Mouse (Mus musculus) thymus, adult 18-20 months (tissue): Measurements from ENCODE around the gene Gm49387.
A peak's percentile ranks its signal among the peaks of the same experiment; 100 is the strongest.

ENCODE experiments used
- DNase-seq, 2 experiments: peaks; one replicate each; pipeline ENCODE4 v3.0.0; 2022; ENCODE audit warnings: mixed read lengths in 2 of 2

The Gm49387 gene

DNA sequence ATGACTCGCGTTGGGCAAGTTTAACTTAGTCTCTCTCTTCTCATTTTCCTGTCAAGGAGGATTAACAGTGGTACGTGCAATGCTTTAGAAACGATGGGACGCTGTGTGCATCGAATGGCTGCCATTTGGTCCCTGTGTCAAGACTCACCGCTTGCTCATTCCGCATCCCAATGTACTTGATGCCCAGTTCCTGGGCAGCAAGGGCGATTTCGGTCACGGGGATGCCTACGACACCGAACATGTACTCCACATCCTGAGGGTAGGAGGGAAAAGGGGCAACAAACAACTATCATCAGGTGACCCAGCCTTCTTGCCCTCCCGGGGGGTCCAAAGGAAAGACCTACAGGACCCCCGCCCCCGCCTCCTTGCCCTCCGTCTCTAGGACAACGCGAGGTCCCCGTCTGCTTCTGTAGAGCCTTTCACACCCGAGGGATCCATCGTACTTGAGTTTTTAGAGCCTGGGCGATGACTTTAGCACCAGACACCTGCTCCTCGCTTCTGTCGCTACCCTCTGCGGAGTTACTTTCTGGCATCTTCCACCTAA lies at the start of gene Gm49387:
TSS of gene Gm49387 (minus strand) at position 533 of the 544 bp plus-strand sequence.
- DNase-seq, result peak in 1 of 2 experiments; percentile 26

DNA sequence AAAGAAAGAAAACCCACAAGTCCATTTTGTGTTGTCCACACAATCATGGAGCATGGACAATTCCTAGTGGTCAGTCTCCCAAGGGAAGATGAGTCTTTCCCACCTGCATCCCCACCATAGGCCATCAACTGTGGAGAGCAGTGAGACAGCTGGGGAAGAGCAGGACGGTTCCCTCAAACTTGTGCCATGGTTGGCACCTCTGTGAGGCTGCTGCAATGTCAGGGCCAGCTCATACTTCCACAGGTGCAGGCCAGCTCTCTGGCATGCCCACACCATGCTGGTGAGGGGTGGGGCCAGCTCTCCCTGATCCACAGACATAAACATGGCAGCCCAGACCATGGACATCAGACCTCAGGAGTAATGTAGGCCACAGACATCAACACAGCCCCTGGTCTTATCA lies 45.6 kb upstream of the Gm49387 start:
- DNase-seq, result no peak

- DNase-seq, result no peak
Measured at GRCm38 (mm10) chr14:31685680-31686079, 45.0 kb upstream of the Gm49387 start.

- no peak for DNase-seq
Measured at GRCm38 (mm10) chr14:31684343-31685040, 43.8 kb upstream of the Gm49387 start.

DNA sequence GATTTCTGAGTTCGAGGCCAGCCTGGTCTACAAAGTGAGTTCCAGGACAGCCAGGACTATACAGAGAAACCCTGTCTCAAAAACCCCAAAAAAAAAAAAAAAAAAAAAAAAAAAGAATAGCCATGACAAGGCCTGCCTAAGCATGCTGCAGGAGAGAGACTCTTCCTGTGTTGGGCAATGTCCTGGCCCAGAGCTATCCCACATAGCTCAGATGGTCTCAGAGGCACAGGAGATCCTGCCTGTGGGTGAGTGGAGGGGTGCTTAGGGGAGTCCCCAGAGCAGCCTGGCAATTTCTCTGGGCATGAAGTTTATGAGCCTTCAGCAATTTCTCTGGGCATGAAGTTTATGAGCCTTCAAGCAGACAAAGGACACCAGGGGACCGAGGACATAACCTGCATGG lies 42.9 kb upstream of the Gm49387 start:
- DNase-seq, result no peak

DNA sequence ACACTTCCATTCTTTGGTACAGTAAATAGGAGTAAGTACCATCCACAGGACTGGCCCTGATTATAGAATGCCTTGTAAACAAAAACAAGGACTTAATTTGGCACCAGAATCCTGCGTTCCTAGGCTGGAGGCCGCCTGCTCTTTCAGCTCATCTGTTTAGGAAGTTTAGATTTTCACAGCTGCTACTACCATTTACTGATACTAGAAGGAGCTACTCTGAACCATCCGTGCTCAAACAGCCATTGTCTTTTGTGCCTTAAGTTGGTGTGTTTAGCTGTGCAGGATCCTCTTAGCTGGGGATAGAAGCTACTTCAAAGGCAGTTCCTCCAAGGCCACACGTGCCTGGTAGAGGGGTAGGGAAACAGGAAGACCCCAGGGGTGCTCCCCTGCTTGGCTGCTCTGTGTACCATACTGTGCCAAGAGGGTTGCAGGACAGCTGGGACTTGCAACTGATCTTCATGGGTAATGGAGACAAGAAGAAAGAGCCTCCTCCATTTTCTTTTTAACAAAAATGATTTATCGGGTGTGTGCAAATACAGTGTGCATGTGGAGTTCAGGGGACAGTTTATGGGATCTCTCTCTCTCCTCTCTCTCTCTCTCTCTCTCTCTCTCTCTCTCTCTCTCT lies 41.4 kb upstream of the Gm49387 start:
- no peak for DNase-seq

DNA sequence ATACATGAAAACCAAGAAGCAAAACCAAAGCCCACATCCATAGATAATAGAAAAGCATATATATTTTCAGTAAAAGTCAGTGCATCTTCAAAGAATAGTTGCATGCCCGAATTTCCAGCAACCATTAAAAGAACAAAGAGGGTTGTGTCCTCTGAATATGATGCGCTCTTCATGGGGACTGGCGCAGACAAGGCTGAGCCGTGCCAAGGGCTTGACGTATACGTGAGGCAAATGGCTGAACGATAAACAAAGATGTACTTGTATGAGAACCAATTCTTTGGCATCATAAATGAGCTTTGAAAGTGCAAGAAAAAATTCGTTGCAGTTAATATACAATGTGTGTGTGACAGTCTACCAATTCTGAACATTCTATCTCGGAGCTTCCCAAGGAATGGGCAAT lies 40.6 kb upstream of the Gm49387 start:
- no peak for DNase-seq

DNA sequence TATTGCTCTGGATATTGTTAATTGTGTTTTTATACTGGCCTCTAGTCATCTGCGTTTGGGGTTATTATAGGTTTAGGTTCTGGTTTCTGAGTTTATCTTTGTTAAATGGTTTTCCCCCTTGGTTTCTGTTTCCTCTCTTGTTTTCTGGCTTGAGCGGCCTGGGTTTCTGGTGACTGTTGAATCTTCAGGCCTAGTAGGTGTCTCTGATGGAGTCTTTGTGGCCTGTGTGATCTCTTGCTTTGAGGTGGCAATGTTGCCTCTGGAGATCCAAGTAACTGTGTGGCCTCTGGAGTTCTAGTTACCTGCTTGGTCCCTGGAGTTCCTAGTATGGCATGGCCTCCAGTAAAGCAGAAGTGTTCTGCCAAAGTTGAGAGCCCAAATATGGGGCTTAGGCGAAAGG lies 40.0 kb upstream of the Gm49387 start:
- DNase-seq, result no peak

GRCm38 (mm10) chr14:31671635-31672320 lies 31.1 kb upstream of the Gm49387 start:
- DNase-seq, result no peak

DNA sequence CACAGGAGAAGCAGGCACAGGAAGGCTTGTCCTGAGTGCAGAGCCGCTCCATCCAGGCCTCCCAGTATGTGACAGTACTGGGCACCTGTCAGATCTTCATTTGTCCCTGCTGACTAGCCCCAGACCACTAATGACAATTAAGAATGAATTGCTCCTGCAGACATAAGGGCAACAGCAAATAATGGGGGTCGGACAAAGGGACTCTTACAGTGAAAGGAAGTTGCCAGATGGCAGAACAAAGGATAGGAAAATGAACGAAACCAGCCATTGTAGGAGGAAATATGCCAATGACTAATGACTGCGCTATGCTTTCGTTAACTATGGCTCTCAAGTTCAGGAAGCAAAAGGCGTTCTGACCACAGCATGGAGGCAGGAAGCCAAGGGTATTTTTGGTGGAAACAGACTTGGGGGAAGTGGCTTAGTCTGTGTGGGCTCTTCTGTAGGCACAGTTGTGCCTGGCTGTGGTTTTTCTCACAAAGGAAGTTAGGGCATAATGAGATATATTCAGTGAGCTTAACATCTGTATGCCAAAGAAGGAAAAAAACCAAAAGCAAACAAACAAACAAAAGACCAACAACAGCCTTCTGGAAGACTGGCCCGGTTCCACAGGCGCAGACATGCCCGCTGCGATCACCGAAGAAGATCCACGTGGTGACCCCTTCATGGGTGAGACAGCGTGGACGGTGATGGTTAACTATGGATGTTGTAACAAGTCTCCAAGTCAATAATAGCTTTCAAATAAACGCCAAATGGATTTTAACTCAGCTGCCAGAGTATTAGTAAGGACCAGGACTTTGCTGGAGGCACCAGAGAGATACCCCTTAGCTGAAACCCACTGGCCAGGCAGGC lies 29.2 kb upstream of the Gm49387 start:
- peak in 1 of 2 experiments; percentile 67 for DNase-seq

GRCm38 (mm10) chr14:31669161-31669611 lies 28.5 kb upstream of the Gm49387 start:
- no peak for DNase-seq

GRCm38 (mm10) chr14:31668326-31668725 lies 27.6 kb upstream of the Gm49387 start:
- no peak for DNase-seq

DNA sequence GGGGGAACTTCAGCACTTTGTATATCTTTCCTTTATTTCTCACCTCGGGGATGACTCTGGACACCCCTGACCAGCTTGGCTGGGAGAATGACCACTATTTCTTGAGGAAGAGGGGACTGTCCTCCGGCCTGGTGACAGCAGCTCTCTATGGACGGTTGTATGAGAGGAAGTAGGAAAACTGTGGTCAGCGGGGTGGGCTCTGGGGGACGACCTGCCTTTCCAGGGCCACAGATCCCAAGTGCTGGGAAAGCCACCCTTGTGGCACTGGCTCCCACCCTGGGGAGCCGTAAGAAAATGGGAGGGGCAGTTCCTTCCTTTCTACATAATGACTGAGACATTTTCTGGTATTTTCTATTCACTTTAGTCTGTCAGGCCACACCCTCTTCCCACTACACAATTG lies 27.1 kb upstream of the Gm49387 start:
- DNase-seq, result no peak

DNA sequence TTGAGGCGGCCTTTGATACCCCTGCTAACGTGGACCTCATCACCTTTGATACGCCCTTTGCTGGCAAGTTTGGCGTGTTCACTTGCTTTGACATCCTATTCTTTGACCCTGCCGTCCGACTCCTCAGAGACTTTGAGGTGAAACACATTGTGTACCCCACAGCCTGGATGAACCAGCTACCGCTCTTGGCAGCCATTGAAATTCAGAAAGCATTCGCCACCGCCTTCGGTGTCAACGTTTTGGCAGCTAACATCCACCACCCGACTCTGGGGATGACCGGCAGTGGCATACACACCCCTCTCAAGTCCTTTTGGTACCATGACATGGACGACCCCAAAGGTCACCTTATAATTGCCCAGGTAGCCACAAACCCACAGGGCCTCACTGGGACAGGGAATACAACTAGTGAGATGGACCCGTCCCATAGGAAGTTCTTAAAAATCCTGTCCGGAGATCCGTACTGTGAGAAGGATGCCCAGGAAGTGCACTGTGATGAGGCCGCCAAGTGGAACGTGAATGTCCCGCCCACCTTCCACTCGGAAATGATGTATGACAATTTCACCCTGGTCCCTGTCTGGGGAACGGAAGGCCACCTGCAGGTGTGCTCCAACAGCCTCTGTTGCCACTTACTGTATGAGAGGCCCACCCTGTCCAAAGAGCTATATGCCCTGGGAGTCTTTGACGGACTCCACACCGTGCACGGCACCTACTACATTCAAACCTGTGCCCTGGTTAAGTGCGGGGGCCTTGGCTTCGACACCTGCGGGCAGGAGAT lies 26.4 kb upstream of the Gm49387 start:
- no peak for DNase-seq

DNA sequence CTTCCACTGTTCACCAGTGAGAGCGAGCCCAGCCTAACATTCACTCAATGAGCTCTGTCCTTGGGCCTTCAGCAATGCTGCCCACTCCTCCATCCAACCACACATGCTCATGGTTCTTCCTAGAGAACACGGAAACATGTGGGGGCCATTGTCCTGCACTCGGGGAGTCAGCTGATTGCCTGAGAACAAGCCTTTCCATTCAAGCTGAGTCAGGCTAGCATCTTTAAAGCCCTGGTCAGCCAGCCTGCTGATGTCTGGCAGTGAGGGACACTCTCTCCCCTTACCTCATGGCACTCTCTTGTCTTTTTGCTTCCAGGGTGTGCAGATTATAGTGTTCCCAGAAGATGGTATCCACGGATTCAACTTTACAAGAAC lies 24.9 kb upstream of the Gm49387 start:
- no peak for DNase-seq

- DNase-seq, result no peak
Measured at GRCm38 (mm10) chr14:31664903-31665565, 24.4 kb upstream of the Gm49387 start.

GRCm38 (mm10) chr14:31664100-31664902 lies 23.6 kb upstream of the Gm49387 start:
- DNase-seq, result no peak

GRCm38 (mm10) chr14:31663376-31664099 lies 22.9 kb upstream of the Gm49387 start:
- no peak for DNase-seq

DNA sequence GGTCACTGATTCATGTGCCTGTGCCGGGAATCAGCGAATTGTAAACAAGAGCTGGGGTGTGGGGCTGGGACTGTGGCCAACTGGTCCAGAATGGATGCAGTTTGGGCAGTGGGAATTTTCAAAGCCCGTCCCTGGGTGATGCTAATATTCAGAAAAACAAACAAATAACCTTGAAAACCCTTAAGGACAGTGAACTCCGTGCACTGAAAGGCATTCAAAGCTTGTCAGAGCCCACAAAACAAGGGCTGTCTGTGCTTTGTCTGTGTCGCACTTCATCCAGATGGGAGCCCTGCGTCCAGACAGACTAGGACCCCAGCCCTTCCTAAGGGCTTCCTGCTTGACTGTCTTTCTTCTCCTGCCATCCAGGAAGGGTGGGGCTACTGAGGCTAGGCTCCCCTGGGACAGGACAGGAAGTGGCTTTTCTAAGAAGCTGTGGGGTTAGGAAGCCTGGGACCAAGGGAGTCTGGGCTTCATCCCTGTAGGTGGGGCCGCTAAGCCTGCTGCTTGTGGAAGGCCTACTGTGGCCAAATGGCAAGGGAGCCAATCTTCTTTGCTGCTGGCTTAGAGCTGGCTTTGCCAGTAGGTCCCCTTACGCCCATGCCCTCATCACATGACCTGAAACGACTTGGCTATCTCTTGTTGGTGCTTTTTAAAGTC lies 22.0 kb upstream of the Gm49387 start:
- no peak for DNase-seq
